Mouse (Mus musculus) midbrain, embryonic 16.5 days (tissue): Measurements from ENCODE around the gene Olfr1532-ps1. TPM values are rescaled to one million over a fixed set of nuclear protein-coding genes. Genes with fewer than 3 reads are reported as not detected.
"Not testable (repeated sequence)": the region's sequence is repeated elsewhere in the genome, so short reads cannot be mapped to it uniquely, and the experiment has no call there.

Source experiments
- ATAC-seq: fragments of 200-750 bp; cut with Nextera tagmentation; 2 replicates; pipeline ENCODE4 v1.8.0; 2017; ENCODE audit warnings: moderate TSS enrichment
- H3K27ac ChIP-seq: fragments of 300-500 bp; sonication (generic); 2 replicates; pipeline ENCODE4 v1.5.1; 2014; ENCODE audit warnings: mild to moderate bottlenecking, low read length, mixed read lengths
- H3K27me3 ChIP-seq: fragments of 300-500 bp; sonication (generic); 2 replicates; pipeline ENCODE4 v1.6.1; 2014; ENCODE audit warnings: low read depth, low read length, mixed read lengths; ENCODE audit not compliant: control insufficient read depth, insufficient read depth
- H3K36me3 ChIP-seq: fragments of 300-500 bp; sonication (generic); 2 replicates; pipeline ENCODE4 v1.6.1; 2014; ENCODE audit warnings: mild to moderate bottlenecking, low read length, moderate library complexity, mixed read lengths; ENCODE audit not compliant: control insufficient read depth, insufficient read depth
- H3K4me1 ChIP-seq: fragments of 300-500 bp; sonication (generic); 2 replicates; pipeline ENCODE4 v1.6.1; 2014; ENCODE audit warnings: mild to moderate bottlenecking, low read length, mixed read lengths; ENCODE audit not compliant: control insufficient read depth, insufficient read depth
- H3K4me2 ChIP-seq: fragments of 300-500 bp; sonication (generic); 2 replicates; pipeline ENCODE4 v1.6.1; 2014; ENCODE audit warnings: mild to moderate bottlenecking, low read length, mixed read lengths
- H3K4me3 ChIP-seq: fragments of 300-500 bp; sonication (generic); 2 replicates; pipeline ENCODE4 v1.5.1; 2014; ENCODE audit warnings: low read depth, mild to moderate bottlenecking, low read length, moderate library complexity, mixed read lengths
- H3K9ac ChIP-seq: fragments of 300-500 bp; sonication (generic); 2 replicates; pipeline ENCODE4 v1.6.1; 2014; ENCODE audit warnings: low read depth, low read length, mixed read lengths
- H3K9me3 ChIP-seq: fragments of 300-500 bp; sonication (generic); replicated peaks from 2 replicates; pipeline ENCODE4 v1.6.1; 2014; ENCODE audit warnings: mild to moderate bottlenecking, low read length, mixed read lengths; ENCODE audit not compliant: control insufficient read depth, poor library complexity, severe bottlenecking
- WGBS: fragments of 180-500 bp; shearing (Covaris S2); extraction: QIAGEN DNeasy Blood & Tissue Kit; methylation state at CpG from one replicate; pipeline ENCODE4 v1.1.7; 2014; 5-methylcytosine and 5-hydroxymethylcytosine counted together
- polyA plus RNA-seq: library from polyadenylated mRNA; unstranded; fragments of >200 nt; fragmentation: Nextera tagmentation; extraction: Ambion mirVana; gene quantifications from 2 replicates; pipeline ENCODE4 v1.2.1, GENCODE M21; 2015

Olfr1532-ps1 gene
- not detected in 2 replicates for polyA plus RNA-seq

DNA sequence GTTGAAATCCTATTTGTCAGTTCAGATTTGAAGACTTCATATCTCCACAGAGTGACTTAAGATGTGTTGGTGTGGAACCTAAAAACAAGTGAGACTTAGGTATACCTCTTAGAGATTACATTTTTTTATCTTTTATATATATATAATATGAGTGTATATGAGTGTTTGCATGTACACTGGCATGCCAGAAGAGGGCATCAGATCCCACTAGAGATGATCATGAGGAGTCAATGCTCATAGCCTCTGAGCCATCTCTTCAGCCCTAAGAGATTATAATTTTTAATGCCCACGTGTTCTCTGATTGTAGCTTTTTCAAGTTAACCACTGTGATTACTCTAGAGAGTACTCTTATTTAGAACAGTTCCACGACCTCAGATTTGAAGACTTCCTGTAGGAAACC, at the start of gene Olfr1532-ps1:
Gene Olfr1532-ps1 (plus strand): TSS at position 326 of the 400 bp plus-strand sequence.
- Histone ChIP-seq H3K27me3 (no peaks in the 10 kb centered on the region), H3K9ac (no peak within 1 kb of the TSS), H3K9me3 (no peaks in the 10 kb centered on the region), H3K4me3 (no peak within 1 kb of the TSS), H3K27ac (no peak within 1 kb of the TSS), H3K4me2 (no peak within 1 kb of the TSS), H3K36me3 (no peaks in the 10 kb centered on the region), H3K4me1 (no peaks in the 10 kb centered on the region)
- WGBS: 56% methylated on average over 2 of the region's 2 CpGs
- no peak for ATAC-seq

DNA sequence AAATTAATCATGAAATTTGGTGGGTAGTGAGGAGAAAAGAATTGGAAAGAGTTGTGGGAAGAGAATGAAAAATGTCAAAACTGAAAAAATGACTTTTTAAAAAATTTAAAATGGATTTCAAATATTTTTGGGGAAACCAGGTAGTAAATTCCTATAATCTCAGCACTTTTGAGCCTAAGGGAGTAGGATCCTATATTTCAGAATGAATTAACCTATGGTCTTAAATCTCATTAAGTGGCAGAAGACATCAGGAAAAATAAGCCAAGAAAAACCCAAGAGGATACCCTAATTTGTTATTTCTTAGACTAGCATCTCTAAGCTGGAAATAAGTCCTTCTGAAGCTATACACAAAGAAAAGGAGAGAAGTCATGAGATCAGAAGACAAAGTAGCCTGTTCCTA, 44.9 kb upstream of the Olfr1532-ps1 start, which contains the start of gene Olfr704:
Gene Olfr704 (plus strand): TSS at position 301 of the 400 bp plus-strand sequence.
- no peaks in the 10 kb centered on the region for H3K27me3 ChIP-seq

GRCm38 (mm10) chr7:106876791-106877190, 31.0 kb upstream of the Olfr1532-ps1 start, which contains the start of gene Olfr705:
Olfr705 (minus strand) TSS chr7:106876891.
- Histone ChIP-seq H3K36me3 (no peaks in the 10 kb centered on the region), H3K4me3 (no peak within 1 kb of the TSS)
- WGBS: 70% methylated on average over 3 of the region's 3 CpGs

More for the DNA sequence above, 44.9 kb upstream of the Olfr1532-ps1 start, which contains the start of gene Olfr704:
- ATAC-seq: no peak
- Histone ChIP-seq H3K9ac (no peak within 1 kb of the TSS), H3K36me3 (no peaks in the 10 kb centered on the region), H3K27ac (no peak within 1 kb of the TSS), H3K4me1 (no peaks in the 10 kb centered on the region), H3K4me3 (no peak within 1 kb of the TSS), H3K4me2 (no peak within 1 kb of the TSS), H3K9me3 (peaks cover 2% of the 10 kb centered on the region; the same call in 1 of the 2 replicates)

DNA sequence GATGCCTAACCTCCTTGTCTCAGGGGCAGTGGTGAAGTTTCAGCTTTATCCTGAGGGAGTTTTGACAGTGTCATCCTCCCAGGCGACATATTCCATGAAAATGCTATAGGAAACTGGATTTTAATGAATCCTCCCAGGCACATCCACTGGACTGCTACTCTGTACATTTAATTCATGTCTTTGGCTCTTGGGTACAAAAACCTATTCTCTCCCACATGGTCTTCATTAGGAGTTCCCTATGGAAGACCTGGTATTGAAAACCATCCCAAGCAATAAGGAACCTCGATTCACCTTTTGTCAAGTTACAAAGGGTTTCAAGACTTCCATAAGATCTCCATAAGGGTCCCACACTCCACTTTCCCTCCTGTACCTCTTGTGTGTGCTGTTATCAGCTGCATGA, 19.7 kb upstream of the Olfr1532-ps1 start, which contains the start of gene Olfr706:
Gene Olfr706 (minus strand): TSS at position 101 of the 400 bp plus-strand sequence.
- H3K9me3 ChIP-seq: no peaks in the 10 kb centered on the region
- WGBS: 82% methylated on average over 2 of the region's 2 CpGs
- no peaks in the 10 kb centered on the region for H3K36me3 ChIP-seq
- no peak within 1 kb of the TSS for H3K27ac ChIP-seq
- no peak for ATAC-seq
- no peak within 1 kb of the TSS for H3K9ac ChIP-seq
- H3K4me3 ChIP-seq: no peak within 1 kb of the TSS
- H3K4me2 ChIP-seq: no peak within 1 kb of the TSS
- H3K27me3 ChIP-seq: no peaks in the 10 kb centered on the region
- no peaks in the 10 kb centered on the region for H3K4me1 ChIP-seq

More at GRCm38 (mm10) chr7:106876791-106877190, 31.0 kb upstream of the Olfr1532-ps1 start, which contains the start of gene Olfr705:
- no peak for ATAC-seq
- Histone ChIP-seq H3K27me3 (no peaks in the 10 kb centered on the region), H3K9me3 (no peaks in the 10 kb centered on the region), H3K27ac (no peak within 1 kb of the TSS), H3K9ac (no peak within 1 kb of the TSS), H3K4me1 (no peaks in the 10 kb centered on the region), H3K4me2 (no peak within 1 kb of the TSS)

DNA sequence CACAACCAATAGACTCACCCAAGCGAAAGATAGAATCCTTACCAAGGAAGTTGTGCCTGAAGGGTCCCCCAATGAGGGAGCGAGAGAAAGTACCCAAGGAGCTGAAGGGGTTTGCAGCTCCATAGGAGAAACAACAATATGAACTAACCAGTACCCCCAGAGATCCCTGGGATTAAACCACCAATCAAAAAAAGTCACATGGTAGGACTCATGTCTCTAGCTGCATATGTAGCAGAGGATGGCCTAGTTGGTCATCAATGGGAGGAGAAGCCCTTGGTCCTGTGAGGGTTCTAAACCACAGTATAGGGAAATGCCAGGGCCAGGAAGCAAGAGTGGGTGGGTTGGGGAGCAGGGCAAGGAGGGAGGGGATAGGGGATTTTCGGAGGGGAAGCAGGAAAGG, 6.7 kb upstream of the Olfr1532-ps1 start, which contains the start of gene Olfr707:
Gene Olfr707 (minus strand): TSS at position 101 of the 400 bp plus-strand sequence.
- WGBS: 94% methylated on average over 3 of the region's 3 CpGs
- not testable (repeated sequence) for H3K4me3 ChIP-seq, H3K4me2 ChIP-seq, H3K9ac ChIP-seq, H3K9me3 ChIP-seq, H3K27me3 ChIP-seq, ATAC-seq, H3K36me3 ChIP-seq, H3K4me1 ChIP-seq, H3K27ac ChIP-seq

GRCm38 (mm10) chr7:106920961-106921360, 13.2 kb downstream of the Olfr1532-ps1 start:
- H3K4me1 ChIP-seq, H3K27ac ChIP-seq, H3K36me3 ChIP-seq, ATAC-seq, H3K9me3 ChIP-seq, H3K9ac ChIP-seq, H3K27me3 ChIP-seq, H3K4me3 ChIP-seq, H3K4me2 ChIP-seq: not testable (repeated sequence)
- WGBS: 86% methylated on average over 2 of the region's 7 CpGs

DNA sequence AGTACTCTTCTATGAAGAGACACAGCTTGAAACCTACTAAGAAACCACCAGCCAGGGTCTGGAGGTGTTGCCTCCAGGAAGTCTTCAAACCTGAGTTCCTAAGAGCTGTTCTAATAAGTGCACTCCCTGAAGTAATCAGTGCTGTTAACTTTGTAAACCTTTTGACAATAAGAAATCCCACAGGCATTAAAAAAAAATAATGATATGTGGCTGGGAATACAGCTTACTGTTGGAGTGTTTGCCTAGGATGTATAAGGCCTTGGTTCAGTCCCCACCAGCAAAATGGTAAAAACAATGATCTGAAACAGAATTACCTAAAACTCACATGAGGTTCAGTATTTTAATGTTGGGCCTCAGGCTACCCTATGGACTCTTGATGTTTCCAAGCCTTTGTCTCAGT, 24.3 kb downstream of the Olfr1532-ps1 start, which contains the start of gene Olfr709-ps1:
Gene Olfr709-ps1 (minus strand): TSS at position 101 of the 400 bp plus-strand sequence.
- no peaks in the 10 kb centered on the region for H3K36me3 ChIP-seq
- no peak within 1 kb of the TSS for H3K9ac ChIP-seq
- ATAC-seq: no peak
- no peaks in the 10 kb centered on the region for H3K4me1 ChIP-seq
- no peaks in the 10 kb centered on the region for H3K9me3 ChIP-seq
- H3K27me3 ChIP-seq: no peaks in the 10 kb centered on the region
- H3K4me2 ChIP-seq: no peak within 1 kb of the TSS
- H3K4me3 ChIP-seq: no peak within 1 kb of the TSS
- H3K27ac ChIP-seq: no peak within 1 kb of the TSS

DNA sequence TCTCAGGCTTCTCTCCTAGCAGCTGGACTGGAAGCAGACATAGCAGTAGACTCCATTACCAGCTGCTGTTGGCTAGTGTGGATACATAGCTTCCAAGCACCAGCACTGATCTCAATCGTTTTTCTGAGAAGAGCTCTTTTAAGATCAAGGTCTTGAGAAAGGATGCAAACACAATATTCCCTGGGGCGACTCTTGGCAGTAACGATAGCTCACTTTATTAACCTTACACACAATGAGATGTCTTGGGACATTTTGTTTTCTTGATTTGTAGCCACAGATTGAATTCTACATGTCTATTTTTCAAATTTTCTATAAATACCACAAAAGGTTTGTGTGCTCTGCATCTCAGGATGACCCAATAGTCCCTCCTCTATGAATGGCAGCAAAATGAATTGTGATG, 40.4 kb downstream of the Olfr1532-ps1 start, which contains the start of gene Olfr710:
Gene Olfr710 (minus strand): TSS at position 101 of the 400 bp plus-strand sequence.
- no peaks in the 10 kb centered on the region for H3K27me3 ChIP-seq
- no peak for ATAC-seq
- H3K4me3 ChIP-seq: no peak within 1 kb of the TSS
- 82% methylated on average over 3 of the region's 3 CpGs for WGBS
- H3K36me3 ChIP-seq: no peaks in the 10 kb centered on the region
- no peaks in the 10 kb centered on the region for H3K4me1 ChIP-seq
- no peaks in the 10 kb centered on the region for H3K9me3 ChIP-seq
- H3K27ac ChIP-seq: no peak within 1 kb of the TSS
- H3K4me2 ChIP-seq: no peak within 1 kb of the TSS
- H3K9ac ChIP-seq: no peak within 1 kb of the TSS

DNA sequence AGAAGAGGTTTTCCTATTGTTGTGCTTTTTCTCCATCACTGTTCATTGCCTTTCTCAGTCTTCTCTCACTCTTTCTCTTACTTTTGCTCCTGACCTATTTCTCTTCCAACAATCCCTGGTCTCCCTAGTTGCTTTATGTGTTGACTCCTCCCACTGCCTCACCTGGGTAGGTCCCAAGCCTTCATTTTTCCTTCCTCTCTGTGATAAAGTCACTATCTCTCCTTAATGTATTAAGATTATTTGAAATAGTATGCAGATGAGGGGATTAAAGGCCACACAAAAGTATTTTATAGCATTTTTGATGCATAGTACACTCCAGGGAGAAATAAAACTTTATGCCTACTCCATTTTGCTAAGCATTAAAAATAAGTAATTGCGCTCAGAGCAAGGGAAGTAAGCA, 56.0 kb downstream of the Olfr1532-ps1 start, which contains the start of gene Olfr6:
Gene Olfr6 (minus strand): TSS at position 101 of the 400 bp plus-strand sequence.
- ATAC-seq: no peak

More for the DNA sequence above, 56.0 kb downstream of the Olfr1532-ps1 start, which contains the start of gene Olfr6:
- Histone ChIP-seq H3K9ac (no peak within 1 kb of the TSS), H3K36me3 (no peaks in the 10 kb centered on the region), H3K27ac (no peak within 1 kb of the TSS), H3K4me3 (no peak within 1 kb of the TSS), H3K9me3 (0 out of 2 replicates have a peak, but pooled peaks cover 2% of the 10 kb centered on the region), H3K4me1 (no peaks in the 10 kb centered on the region), H3K27me3 (no peaks in the 10 kb centered on the region), H3K4me2 (no peak within 1 kb of the TSS)
- WGBS: 98% methylated on average over 1 of the region's 1 CpGs
